Mouse (Mus musculus) megakaryocyte, embryonic 14.5 days (primary cell): Measurements from ENCODE around the gene Tacstd2. TPM values are rescaled to one million over a fixed set of nuclear protein-coding genes. Genes with fewer than 3 reads are reported as not detected.
"Not testable (repeated sequence)": the region's sequence is repeated elsewhere in the genome, so short reads cannot be mapped to it uniquely, and the experiment has no call there.

ENCODE experiments used
- H3K27me3 ChIP-seq: replicated peaks from 2 replicates; pipeline ENCODE3; 2012; ENCODE audit warnings: inconsistent platforms
- H3K36me3 ChIP-seq: replicated peaks from 2 replicates; pipeline ENCODE3; 2012; ENCODE audit warnings: low read length, inconsistent platforms, mixed read lengths
- H3K4me1 ChIP-seq: 2 replicates; pipeline ENCODE4 v1.6.1; 2012; ENCODE audit warnings: inconsistent platforms
- H3K4me3 ChIP-seq: replicated peaks from 2 replicates; pipeline ENCODE3; 2012; ENCODE audit warnings: moderate library complexity, mild to moderate bottlenecking, inconsistent platforms
- H3K9me3 ChIP-seq: 2 replicates; pipeline ENCODE4 v1.6.1; 2012; ENCODE audit warnings: inconsistent platforms
- FLI1 ChIP-seq: IDR thresholded peaks from 2 replicates; pipeline ENCODE4 v1.6.1; 2012; ENCODE audit warnings: low read length, inconsistent platforms, mixed read lengths
- GATA1 ChIP-seq: IDR thresholded peaks from 3 replicates; pipeline ENCODE4 v1.6.1; 2012; ENCODE audit warnings: mixed read lengths, low read length, inconsistent platforms, borderline replicate concordance
- polyA plus RNA-seq: library from polyadenylated mRNA; stranded (reverse); fragments of >175 nt; gene quantifications from 2 replicates; pipeline ENCODE4 v1.2.3, GENCODE M21; 2012; ENCODE audit warnings: low replicate concordance; ENCODE audit not compliant: insufficient read depth

Gene Tacstd2
- polyA plus RNA-seq, 1 experiment = 1.6 TPM

DNA sequence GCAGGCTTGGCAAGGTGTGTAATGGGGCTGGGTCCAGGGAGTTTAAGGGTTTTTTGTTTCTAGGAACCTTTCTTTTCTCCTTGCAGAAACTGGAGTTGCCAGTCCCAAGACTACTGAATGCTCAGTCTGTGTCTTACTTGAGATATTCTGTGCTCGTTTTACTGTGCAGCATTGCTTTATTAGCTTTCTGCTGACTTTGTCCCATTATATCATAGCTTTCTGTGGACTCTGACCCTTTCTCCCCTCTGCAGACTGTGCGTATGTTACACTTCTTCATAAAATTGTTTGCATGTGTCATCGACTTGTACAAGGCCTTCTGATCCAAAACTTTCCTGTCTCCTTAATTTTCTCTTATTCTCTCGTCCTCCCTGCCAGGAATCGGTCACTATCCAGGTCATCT lies 9.2 kb downstream of the Tacstd2 start:
- Histone ChIP-seq H3K4me1 (no peaks in the 10 kb centered on the region), H3K27me3 (no peaks in the 10 kb centered on the region), H3K9me3 (no peaks in the 10 kb centered on the region), H3K36me3 (no peaks in the 10 kb centered on the region), H3K4me3 (no peak overlapping the region)
- TF ChIP-seq GATA1 (no peak), FLI1 (no peak)

DNA sequence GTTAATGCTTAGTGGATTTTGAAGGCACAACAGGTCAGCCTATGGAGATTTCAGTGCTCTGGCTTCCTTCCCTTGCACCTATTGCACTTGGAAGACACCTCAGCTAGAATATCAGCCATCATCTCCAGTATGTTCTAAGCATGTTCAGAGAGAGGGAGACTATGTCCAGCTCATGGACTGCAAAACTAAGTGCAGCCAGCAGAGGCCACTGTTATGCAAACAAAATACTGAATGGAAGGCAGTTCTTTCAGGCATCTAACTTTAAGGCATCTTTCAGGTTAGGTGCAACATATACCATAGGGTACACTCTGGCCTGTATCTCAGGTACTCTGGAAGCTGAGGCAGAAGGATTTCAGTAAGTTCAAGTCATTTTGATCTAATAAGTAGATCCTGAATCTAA lies 24.8 kb downstream of the Tacstd2 start:
- no peaks in the 10 kb centered on the region for H3K36me3 ChIP-seq
- no peak for TF ChIP-seq FLI1
- H3K4me3 ChIP-seq = no peak overlapping the region
- H3K9me3 ChIP-seq = no peaks in the 10 kb centered on the region
- H3K4me1 ChIP-seq = no peaks in the 10 kb centered on the region
- H3K27me3 ChIP-seq = no peaks in the 10 kb centered on the region

DNA sequence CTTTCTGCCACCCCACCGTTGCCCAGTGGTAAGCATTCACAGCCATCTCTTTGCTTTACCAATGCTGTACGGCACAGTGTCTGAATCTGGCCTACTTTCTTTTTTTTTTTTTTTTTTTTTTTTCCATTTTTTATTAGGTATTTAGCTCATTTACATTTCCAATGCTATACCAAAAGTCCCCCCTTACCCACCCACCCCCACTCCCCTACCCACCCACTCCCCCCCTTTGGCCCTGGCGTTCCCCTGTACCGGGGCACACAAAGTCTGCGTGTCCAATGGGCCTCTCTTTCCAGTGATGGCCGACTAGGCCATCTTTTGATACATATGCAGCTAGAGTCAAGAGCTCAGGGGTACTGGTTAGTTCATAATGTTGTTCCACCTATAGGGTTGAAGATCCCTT lies 33.7 kb downstream of the Tacstd2 start:
- H3K27me3 ChIP-seq, H3K9me3 ChIP-seq, H3K36me3 ChIP-seq, H3K4me3 ChIP-seq, H3K4me1 ChIP-seq: not testable (repeated sequence)

DNA sequence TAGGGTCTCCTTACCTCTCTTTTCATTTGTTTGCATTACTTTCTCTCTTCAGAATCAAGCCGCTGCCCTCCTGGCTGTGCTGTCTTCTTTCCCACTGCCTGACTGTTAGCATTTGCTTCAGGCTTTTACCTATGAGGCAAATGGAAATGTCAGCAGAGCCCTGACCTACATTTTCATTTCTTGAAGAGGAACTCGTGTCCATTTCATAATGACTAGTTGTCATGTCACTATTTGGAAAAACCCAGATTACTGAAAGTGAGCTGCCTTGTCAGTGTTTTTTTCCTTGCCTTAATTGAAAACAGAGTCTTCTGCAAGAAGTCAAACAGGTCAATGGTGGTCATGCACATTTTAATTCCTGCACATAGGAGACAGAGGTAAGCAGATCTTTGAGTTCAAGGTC lies 43.8 kb downstream of the Tacstd2 start, which contains the start of gene Il23r:
Gene Il23r (minus strand): TSS at position 101 of the 400 bp plus-strand sequence.
- Histone ChIP-seq H3K9me3 (peaks cover 12% of the 10 kb centered on the region; the same call in 1 of the 2 replicates), H3K36me3 (no peaks in the 10 kb centered on the region), H3K4me1 (no peaks in the 10 kb centered on the region), H3K4me3 (no peak within 1 kb of the TSS), H3K27me3 (no peaks in the 10 kb centered on the region)
- TF ChIP-seq FLI1 = no peak
- TF ChIP-seq GATA1 = no peak

Other genes with a start within 250 kb of the Tacstd2 start
- 0.03 TPM in 1 of 2 replicates, not detected in the other for gene Il12rb2, start 159.6 kb downstream of the Tacstd2 start, polyA plus RNA-seq
- gene Il23r, start 43.9 kb downstream of the Tacstd2 start, polyA plus RNA-seq = not detected in 2 replicates